Mouse (Mus musculus) macrophage (primary cell): ENCODE data around the gene Ptov1. TPM values are rescaled to one million over a fixed set of nuclear protein-coding genes. Genes with fewer than 3 reads are reported as not detected.
A peak's percentile ranks its signal among the peaks of the same experiment; 100 is the strongest.

ENCODE experiments used
- H3K27ac ChIP-seq: fragments of 350-480 bp; formaldehyde crosslinking; 2 replicates; pipeline ENCODE4 v1.9.0; 2021
- H3K36me3 ChIP-seq: fragments of 350-480 bp; formaldehyde crosslinking; 2 replicates; pipeline ENCODE4 v1.9.0; 2021; ENCODE audit errors: inconsistent target
- H3K4me3 ChIP-seq: fragments of 350-480 bp; formaldehyde crosslinking; 2 replicates; pipeline ENCODE4 v1.9.0; 2021; ENCODE audit errors: inconsistent target
- H3K79me2 ChIP-seq: fragments of 350-480 bp; formaldehyde crosslinking; 2 replicates; pipeline ENCODE4 v1.9.0; 2021; ENCODE audit errors: inconsistent target
- WGBS: methylation state at CpG from one replicate; pipeline ENCODE4 v1.1.7; 2026; ENCODE audit warnings: inconsistent platforms; ENCODE audit not compliant: missing documents; 5-methylcytosine and 5-hydroxymethylcytosine counted together
- polyA plus RNA-seq: library from polyadenylated mRNA; stranded (reverse); fragments of 250-400 nt; gene quantifications from 3 replicates; pipeline ENCODE4 v1.2.4, GENCODE M21; 2018; ENCODE audit warnings: inconsistent platforms

Gene Ptov1
- polyA plus RNA-seq, 1 experiment from 2014 or later, result 49.4 TPM

DNA sequence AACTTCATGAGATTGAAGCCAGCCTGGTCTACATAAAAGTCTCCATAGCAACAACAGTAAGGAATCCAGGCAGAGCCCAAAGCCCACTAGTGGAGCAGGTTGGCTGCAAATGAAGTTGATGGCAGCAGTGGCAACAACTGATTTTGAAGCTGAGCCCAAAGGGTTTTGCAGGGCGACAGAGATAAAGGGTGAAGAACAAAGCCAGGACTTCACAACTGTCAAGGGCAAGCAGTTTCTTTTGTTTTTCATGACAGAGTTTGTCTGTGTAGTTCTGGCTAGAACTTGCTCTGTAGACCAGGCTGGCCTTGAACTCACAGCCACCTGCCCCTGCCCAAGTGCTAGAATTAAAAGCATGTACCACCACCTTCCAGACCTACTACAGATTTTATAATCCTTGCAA is 1.6 kb upstream of the Ptov1 start:
- H3K27ac ChIP-seq, result no peak overlapping the region
- H3K4me3 ChIP-seq, result no peak overlapping the region
- H3K79me2 ChIP-seq, result peaks cover 26% of the 10 kb centered on the region
- H3K36me3 ChIP-seq, result no peaks in the 10 kb centered on the region
- WGBS, result 100% methylated on average over 1 of the region's 1 CpGs

DNA sequence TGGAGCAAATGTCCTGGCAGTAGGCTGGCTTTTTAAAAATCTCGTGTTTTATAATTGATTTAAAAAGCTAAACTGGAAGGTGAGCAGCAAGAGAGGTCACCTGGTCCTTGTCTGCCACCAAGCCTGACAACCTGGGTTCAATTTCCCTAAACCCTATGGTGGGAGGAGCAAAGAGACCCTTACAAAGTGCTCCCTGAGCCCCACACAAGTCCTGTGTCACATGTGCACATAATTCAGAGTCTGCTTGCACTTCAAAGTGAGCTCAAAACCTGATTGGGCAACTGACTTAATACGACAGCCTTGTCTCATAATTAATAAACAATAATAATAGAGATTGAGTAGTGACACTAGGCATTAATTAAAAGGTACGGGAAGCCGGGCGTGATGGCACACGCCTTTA is 1.0 kb upstream of the Ptov1 start:
- H3K4me3 ChIP-seq, result peak overlapping the region; percentile 20; the same call in 1 of the 2 replicates
- no peak overlapping the region; the same call in 1 of the 2 replicates for H3K27ac ChIP-seq
- no peaks in the 10 kb centered on the region for H3K36me3 ChIP-seq
- 17% methylated on average over 1 of the region's 6 CpGs for WGBS
- H3K79me2 ChIP-seq, result peaks cover 32% of the 10 kb centered on the region

DNA sequence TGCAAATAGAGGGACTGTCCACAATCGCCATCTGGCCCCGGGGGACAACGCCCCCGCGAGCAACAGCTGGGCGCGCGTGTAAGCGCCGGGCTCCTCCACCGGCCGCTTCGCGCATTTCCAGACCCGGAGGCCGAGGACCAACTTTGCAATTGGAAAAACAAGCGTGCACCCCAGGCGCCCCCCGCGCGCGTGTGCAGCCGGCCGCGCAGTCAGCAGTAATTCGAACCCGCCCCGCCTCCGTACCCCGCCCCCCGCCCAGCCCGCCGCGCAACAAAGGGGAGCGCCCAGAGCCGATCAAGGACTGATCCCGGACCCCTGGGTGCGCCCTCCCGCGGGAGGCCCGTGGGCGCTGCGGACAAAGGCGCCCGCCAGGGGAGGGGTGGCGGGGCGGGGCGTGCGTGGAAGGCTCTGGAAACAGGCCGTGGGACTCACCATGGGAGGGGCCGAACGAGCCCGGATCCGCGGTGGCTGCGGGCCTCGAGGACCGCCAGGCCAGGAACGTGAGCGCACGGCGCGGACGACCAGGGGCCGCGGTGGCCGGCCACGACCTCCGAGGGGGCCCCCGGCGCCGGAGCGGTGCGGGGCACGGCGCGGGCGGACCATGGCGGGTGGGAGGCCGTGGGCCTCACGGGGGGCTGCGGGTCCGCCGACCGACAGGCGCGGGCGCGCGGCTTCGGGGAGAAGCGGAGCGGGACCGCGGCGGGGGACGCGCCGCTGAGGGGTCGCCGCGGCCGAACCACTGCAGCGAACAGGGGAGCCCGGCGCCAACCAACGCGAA is 480 bp downstream of the Ptov1 start:
- Histone ChIP-seq H3K79me2 (peaks cover 47% of the 10 kb centered on the region), H3K27ac (no peak overlapping the region), H3K36me3 (peaks cover 4% of the 10 kb centered on the region), H3K4me3 (peak overlapping the region; percentile 26)
- WGBS, result 1% methylated on average over 30 of the region's 108 CpGs

DNA sequence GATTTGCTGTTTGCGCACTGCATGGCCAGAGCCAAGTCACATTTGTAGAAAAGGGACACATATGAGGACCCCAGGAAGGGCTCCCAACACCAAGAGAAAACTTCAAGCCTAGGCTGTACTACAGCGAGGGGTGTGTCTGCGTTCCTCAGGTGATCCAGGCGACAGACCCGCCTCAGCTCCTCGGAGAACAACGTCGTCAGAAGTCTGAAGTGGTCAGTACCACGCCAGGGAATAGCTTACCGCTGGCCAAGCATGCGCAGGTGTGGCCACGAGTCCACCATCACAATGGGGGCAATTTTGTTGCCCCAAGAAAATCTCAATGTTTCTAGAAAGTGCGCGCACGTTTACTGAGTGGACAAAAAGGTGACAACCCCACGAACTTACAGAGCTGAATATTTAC is 1.1 kb downstream of the Ptov1 start:
- H3K36me3 ChIP-seq, result peaks cover 7% of the 10 kb centered on the region
- H3K27ac ChIP-seq, result no peak overlapping the region
- H3K4me3 ChIP-seq, result peak overlapping the region; percentile 26
- 17% methylated on average over 16 of the region's 16 CpGs for WGBS
- peaks cover 50% of the 10 kb centered on the region for H3K79me2 ChIP-seq

DNA sequence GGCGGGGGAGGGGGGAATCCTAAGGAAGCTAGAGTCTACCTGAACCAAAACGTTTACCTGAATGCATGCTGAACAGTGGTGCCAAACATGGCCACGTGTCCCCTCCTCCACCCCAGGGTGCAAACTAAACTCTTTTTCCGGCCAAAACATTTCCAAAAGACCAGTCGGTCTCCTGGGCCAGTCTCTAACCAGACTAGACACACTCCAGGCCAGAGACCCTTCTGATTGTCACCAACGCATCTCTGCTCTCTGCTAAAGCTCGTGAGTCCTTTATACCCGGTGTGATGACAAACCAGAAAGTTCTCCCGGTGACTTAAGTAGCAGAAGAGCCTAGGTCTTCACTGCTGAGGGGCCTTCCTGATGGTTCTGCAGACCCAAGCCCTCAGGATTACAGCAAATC is 1.8 kb downstream of the Ptov1 start:
- Histone ChIP-seq H3K4me3 (no peak overlapping the region), H3K27ac (no peak overlapping the region), H3K79me2 (peaks cover 50% of the 10 kb centered on the region), H3K36me3 (peaks cover 12% of the 10 kb centered on the region)
- WGBS, result 86% methylated on average over 9 of the region's 9 CpGs

DNA sequence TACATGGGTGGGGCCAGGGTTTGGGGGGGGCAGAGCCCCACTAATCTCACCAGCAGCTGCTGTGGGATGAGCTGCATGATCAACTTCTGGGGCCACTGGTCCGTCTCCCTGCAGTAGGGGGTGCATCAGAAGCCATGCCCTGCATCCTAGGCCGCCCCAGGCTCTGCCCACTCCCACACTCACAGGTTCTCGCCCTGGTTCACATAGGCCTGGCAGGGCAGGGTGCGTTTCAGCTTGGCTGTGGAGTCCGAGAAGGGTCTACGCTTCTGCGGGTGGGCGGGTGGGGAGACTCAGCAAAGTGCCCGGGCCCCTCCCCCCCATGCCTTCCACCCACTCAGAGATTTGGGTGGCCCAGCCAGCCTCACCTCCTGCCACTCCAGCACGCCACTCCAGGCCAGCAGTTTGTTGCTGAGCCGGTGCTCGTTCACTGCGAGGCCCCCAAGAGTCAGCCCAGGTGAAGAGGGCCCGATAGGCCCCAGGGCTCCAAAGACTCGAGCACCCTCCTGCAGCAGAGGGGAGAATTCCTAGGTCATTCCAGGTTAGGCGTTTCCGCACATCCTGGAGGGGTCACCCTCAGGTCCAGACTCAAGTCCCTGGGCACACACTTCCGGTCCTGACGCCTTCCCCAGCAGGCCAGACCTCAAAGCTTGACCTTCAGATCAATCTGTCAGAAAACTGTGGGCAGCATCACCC is 2.4 kb downstream of the Ptov1 start:
- Histone ChIP-seq H3K36me3 (peaks cover 19% of the 10 kb centered on the region), H3K27ac (peak overlapping the region; percentile 49), H3K79me2 (peaks cover 50% of the 10 kb centered on the region), H3K4me3 (no peak overlapping the region)
- WGBS, result 85% methylated on average over 17 of the region's 19 CpGs

DNA sequence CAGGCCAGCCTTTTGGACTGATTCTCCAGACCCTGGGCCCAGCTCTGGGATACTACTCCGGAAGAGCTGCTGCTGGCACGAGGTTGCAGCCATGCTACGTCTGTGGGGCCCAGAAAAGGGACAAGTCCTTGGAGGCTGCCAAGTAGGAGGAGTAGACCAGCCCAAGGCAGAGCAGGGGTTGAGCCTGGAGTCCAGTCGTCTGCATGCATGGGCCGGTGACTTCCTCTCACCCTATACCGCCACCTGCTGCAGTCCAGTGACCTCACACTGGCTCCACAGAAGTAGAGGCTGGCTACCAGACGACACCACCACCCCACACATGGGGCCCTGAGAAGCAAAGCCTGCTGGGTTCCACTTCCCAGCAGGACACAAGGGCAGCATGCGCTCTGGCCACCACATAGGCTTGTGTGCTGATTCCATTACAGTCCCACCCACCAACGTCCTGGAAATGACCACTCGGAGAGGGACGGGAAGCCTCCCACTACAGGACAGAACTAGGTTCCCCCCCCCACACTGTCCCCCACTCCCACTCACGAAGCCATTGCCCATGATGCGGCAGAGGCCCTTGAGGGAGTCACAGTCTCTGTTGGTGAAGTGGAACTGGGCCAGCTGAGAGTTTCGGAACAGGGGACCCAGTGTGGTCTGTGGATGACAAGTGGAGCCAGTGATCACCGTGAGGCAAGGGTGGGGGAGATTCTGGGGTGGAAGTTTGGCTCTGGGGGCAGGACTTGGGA is 3.1 kb downstream of the Ptov1 start:
- 37% methylated on average over 15 of the region's 15 CpGs for WGBS
- Histone ChIP-seq H3K79me2 (peaks cover 53% of the 10 kb centered on the region), H3K36me3 (peaks cover 26% of the 10 kb centered on the region), H3K27ac (peak overlapping the region; percentile 49), H3K4me3 (no peak overlapping the region)

DNA sequence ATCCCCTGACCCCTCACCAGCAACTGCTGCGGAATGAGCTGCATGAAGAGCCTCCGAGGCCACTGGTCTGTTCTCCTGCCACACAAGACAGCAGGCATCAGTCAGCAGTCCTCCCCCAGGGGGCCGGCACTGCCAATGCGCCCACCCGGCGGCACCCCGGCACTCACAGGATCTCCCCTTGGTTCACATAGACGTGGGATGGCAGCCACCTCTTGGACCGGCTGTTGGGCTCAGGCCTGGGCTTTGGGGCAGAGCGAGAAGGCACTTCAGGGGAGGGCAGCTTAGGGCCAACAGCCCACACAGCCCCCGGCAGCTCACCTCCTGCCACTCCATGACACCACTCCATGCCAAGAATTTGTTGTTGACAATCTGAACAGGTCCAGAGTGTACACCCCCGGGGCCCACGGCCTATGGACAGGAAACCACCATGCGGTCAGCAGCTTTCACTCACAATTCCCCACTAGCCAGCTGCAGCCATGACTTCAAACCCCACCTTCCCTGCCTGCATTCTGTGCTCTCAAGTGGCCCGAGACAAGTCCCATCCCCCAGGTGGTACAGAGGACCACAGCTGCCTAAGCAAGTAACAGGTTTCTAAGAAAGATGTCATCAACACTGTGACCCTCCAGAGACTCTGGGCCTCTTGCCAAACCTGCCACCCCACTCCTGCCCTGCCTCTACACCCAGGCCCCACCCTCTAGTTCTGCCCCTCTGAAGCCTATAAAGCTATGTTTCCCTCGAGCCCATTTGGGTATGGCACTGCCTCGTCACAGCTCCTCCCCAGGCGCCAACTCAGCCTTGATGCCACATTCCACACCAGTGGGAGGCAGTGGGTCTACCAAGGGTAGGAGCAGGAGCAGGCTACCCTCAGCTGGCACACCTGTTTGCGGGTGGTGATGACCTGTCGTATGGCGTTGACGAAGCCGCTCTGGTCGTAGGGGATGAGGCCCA is 4.7 kb downstream of the Ptov1 start:
- Histone ChIP-seq H3K36me3 (peaks cover 27% of the 10 kb centered on the region), H3K79me2 (peaks cover 68% of the 10 kb centered on the region), H3K27ac (no peak overlapping the region), H3K4me3 (no peak overlapping the region)
- 72% methylated on average over 22 of the region's 24 CpGs for WGBS

DNA sequence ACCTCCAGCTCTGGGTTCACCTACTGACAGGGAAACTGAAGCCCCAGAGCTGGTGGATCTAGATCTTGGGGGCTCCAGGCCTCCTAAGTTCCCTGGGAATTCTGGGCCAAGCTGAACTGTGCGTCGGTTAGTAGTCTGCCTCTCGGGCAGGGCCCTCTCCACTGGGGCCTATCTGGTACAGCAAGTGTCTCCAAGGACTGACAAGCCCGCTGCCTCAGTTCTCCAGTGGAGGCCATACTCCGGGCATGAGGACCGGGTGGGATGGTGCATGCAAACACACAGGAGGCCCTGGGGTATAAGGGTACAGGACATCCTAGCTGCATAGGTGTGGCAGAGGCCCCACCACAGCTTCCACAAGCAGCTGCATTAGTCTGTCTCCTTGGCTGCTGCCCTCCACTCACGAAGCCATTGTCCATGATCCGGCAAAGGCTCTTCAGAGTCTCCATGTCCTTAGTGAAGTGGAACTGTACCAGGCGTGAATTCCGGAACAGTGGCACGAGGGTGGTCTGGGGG is 5.5 kb downstream of the Ptov1 start:
- 91% methylated on average over 11 of the region's 11 CpGs for WGBS
- Histone ChIP-seq H3K36me3 (peaks cover 27% of the 10 kb centered on the region), H3K4me3 (no peak overlapping the region)

DNA sequence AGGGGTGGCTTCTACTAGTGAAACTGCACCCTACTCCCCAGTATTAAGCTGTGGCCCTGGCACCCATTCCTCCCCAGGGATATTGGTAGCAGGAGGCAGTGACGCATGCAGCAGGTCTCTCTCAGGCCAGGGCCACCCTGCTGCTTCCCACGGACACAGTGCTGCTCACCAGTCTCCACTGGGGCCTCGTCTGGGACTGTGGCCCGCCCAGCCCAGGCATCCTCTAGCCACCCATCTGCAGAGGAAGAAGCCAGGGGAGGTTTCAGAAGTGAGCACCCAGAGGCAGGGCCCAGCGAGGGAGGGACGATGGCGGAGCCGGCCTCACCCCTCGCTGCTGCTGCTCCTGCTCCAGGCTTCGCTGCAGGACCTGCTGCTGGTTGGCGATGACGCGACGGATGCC is 6.4 kb downstream of the Ptov1 start:
- Histone ChIP-seq H3K27ac (no peak overlapping the region), H3K36me3 (peaks cover 27% of the 10 kb centered on the region), H3K4me3 (no peak overlapping the region), H3K79me2 (peaks cover 79% of the 10 kb centered on the region)
- WGBS, result 92% methylated on average over 13 of the region's 14 CpGs

More for the DNA sequence above, 5.5 kb downstream of the Ptov1 start:
- peaks cover 77% of the 10 kb centered on the region for H3K79me2 ChIP-seq
- H3K27ac ChIP-seq, result no peak overlapping the region

DNA sequence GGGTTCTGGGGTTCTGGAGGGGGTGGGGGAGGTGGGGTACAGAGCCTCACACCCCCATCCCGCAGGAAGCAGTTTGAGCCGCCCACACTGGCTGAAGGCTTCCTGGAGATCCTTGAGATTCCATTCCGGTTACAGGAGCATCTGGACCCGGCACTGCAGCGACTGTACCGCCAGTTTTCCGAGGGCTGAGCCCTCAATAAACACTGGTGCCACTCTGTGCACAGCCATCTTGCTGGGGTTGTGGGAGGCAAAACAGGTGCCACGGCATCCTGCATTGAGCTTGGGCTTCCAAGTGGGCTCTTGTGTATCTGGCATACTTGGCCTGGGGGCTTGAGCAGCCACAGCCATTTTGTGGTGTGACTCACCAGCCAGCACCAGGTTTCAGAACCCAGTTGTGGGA is 7.2 kb downstream of the Ptov1 start:
- peaks cover 79% of the 10 kb centered on the region for H3K79me2 ChIP-seq
- peaks cover 27% of the 10 kb centered on the region for H3K36me3 ChIP-seq
- no peak overlapping the region for H3K27ac ChIP-seq
- H3K4me3 ChIP-seq, result no peak overlapping the region
- 97% methylated on average over 8 of the region's 8 CpGs for WGBS

DNA sequence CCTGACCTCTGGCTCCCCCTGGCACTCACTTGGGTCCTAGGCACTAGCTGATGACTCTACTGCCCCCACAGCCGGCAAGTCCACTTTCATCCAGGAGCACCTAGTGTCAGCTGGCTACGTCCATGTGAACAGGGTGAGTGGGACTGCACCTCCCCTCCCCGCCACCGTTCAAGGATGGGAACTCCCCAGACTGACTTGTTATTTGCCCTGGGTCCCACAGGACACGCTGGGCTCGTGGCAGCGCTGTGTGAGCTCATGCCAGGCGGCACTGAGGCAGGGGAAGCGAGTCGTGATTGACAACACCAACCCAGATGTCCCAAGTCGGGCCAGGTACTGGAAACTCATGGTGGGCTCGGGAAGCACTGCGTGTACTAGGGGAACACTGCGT is 8.2 kb downstream of the Ptov1 start:
- Histone ChIP-seq H3K36me3 (peaks cover 27% of the 10 kb centered on the region), H3K27ac (no peak overlapping the region), H3K79me2 (peaks cover 72% of the 10 kb centered on the region), H3K4me3 (no peak overlapping the region)
- 94% methylated on average over 14 of the region's 14 CpGs for WGBS

DNA sequence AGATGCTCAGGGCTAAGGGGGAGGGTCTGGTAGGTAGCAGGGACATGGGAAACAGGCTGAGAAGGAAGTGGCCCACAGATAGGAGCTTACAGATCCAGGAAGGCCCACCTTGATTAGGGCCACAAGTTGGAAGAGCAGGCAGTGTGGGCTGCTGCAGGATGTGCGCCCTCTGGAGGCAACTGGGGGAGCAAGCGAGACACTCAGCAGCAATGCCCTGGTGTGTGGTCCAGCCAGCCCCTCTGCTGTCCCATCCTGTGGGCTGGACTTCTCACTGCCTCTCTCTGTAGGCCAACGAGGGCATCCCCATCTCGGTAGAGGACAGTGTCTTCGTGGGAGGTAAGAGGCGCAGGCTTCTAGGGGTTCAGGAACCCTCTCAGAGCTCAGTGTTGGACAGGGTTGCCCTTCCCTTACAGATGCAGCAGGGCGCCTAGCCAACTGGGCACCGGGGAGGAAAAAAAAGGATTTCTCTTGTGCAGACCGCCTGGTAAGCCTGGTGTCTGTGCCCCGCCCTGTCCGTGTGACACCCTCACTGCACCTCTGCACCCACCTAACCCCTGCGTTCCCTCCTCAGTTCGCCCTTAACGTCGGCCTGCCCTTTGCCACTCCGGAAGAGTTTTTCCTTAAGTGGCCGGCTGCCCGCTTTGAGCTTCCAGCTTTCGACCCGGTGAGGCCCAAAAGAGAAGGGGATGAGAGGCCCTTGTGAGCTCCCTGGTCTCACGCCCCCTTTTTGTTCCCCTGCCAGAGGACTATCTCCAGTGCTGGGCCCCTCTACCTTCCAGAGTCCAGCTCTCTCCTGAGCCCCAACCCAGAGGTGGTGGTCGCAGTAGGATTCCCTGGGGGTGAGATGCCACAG is 8.8 kb downstream of the Ptov1 start:
- WGBS, result 69% methylated on average over 22 of the region's 22 CpGs
- H3K27ac ChIP-seq, result no peak overlapping the region
- H3K36me3 ChIP-seq, result peaks cover 27% of the 10 kb centered on the region

More for the DNA sequence above, 8.8 kb downstream of the Ptov1 start:
- H3K4me3 ChIP-seq, result no peak overlapping the region
- peaks cover 68% of the 10 kb centered on the region for H3K79me2 ChIP-seq
